Mouse (Mus musculus): ENCODE results near the gene Efcab3. TPM values are rescaled to one million over a fixed set of nuclear protein-coding genes. Genes with fewer than 3 reads are reported as not detected.
"Not testable (repeated sequence)": the region's sequence is repeated elsewhere in the genome, so short reads cannot be mapped to it uniquely, and the experiment has no call there.

Gene Efcab3
- not detected in 2 replicates for polyA plus RNA-seq (2015; fragmentation: Nextera tagmentation; extraction: Ambion mirVana)

- no peaks in the 10 kb centered on the region for H3K9me3 ChIP-seq (replicated peaks)
- H3K36me3 ChIP-seq: no peaks in the 10 kb centered on the region
- no peak within 1 kb of the TSS for H3K9ac ChIP-seq
- ATAC-seq (replicated peaks; ENCODE audit: insufficient number of reproducible peaks, insufficient read depth, low FRiP score, low read depth): no peak
- no peak within 1 kb of the TSS for H3K4me3 ChIP-seq
- whole genome bisulfite sequencing: 83% methylated on average over 5 of the region's 5 CpGs
- H3K4me1 ChIP-seq (replicated peaks): no peaks in the 10 kb centered on the region
- no peak within 1 kb of the TSS for H3K4me2 ChIP-seq
- H3K27me3 ChIP-seq: no peaks in the 10 kb centered on the region
- H3K27ac ChIP-seq: no peak within 1 kb of the TSS
Measured at GRCm38 (mm10) chr11:105063292-105063691, at the start of gene Efcab3. Gene Efcab3 (plus strand): TSS chr11:105063592.

- WGBS: 67% methylated on average over 7 of the region's 7 CpGs
- Histone ChIP-seq H3K27me3 (no peaks in the 10 kb centered on the region), H3K4me1 (replicated peaks) (no peaks in the 10 kb centered on the region), H3K4me2 (no peak overlapping the region), H3K27ac (no peak overlapping the region), H3K9ac (no peak overlapping the region), H3K4me3 (no peak overlapping the region), H3K9me3 (replicated peaks) (no peaks in the 10 kb centered on the region), H3K36me3 (no peaks in the 10 kb centered on the region)
- ATAC-seq (replicated peaks; ENCODE audit: insufficient number of reproducible peaks, insufficient read depth, low FRiP score, low read depth): no peak
Measured at GRCm38 (mm10) chr11:105021071-105021470, 42.3 kb upstream of the Efcab3 start.

GRCm38 (mm10) chr11:105028744-105029348 is 34.5 kb upstream of the Efcab3 start:
- peaks cover 8% of the 10 kb centered on the region for H3K4me1 ChIP-seq (replicated peaks)
- no peaks in the 10 kb centered on the region for H3K27me3 ChIP-seq
- no peak overlapping the region for H3K4me2 ChIP-seq
- 0 out of 2 replicates have a peak, but pooled peaks have one; percentile 7 for ATAC-seq (replicated peaks; ENCODE audit: insufficient number of reproducible peaks, insufficient read depth, low FRiP score, low read depth)
- WGBS: 14% methylated on average over 6 of the region's 6 CpGs
- no peak overlapping the region for H3K27ac ChIP-seq
- H3K9ac ChIP-seq: no peak overlapping the region
- H3K4me3 ChIP-seq: no peak overlapping the region
- no peaks in the 10 kb centered on the region for H3K9me3 ChIP-seq (replicated peaks)
- no peaks in the 10 kb centered on the region for H3K36me3 ChIP-seq

- no peak overlapping the region for H3K27ac ChIP-seq
- WGBS: 63% methylated on average over 8 of the region's 8 CpGs
- peaks cover 8% of the 10 kb centered on the region for H3K4me1 ChIP-seq (replicated peaks)
- ATAC-seq (replicated peaks; ENCODE audit: insufficient number of reproducible peaks, insufficient read depth, low FRiP score, low read depth): no peak
- no peak overlapping the region for H3K4me3 ChIP-seq
- no peaks in the 10 kb centered on the region for H3K9me3 ChIP-seq (replicated peaks)
- H3K4me2 ChIP-seq: no peak overlapping the region
- no peaks in the 10 kb centered on the region for H3K36me3 ChIP-seq
- no peaks in the 10 kb centered on the region for H3K27me3 ChIP-seq
- H3K9ac ChIP-seq: no peak overlapping the region
Measured at GRCm38 (mm10) chr11:105029525-105029924, 33.9 kb upstream of the Efcab3 start.

GRCm38 (mm10) chr11:105030229-105030628 is 33.2 kb upstream of the Efcab3 start:
- Histone ChIP-seq H3K4me2 (no peak overlapping the region), H3K36me3 (no peaks in the 10 kb centered on the region), H3K9ac (no peak overlapping the region), H3K4me3 (no peak overlapping the region), H3K9me3 (replicated peaks) (no peaks in the 10 kb centered on the region), H3K27me3 (no peaks in the 10 kb centered on the region), H3K27ac (no peak overlapping the region), H3K4me1 (replicated peaks) (peaks cover 8% of the 10 kb centered on the region)
- ATAC-seq (replicated peaks; ENCODE audit: insufficient number of reproducible peaks, insufficient read depth, low FRiP score, low read depth): no peak
- 40% methylated on average over 6 of the region's 6 CpGs for WGBS

GRCm38 (mm10) chr11:105031103-105031502 is 32.3 kb upstream of the Efcab3 start:
- no peak overlapping the region for H3K4me3 ChIP-seq
- H3K27me3 ChIP-seq: no peaks in the 10 kb centered on the region
- H3K4me2 ChIP-seq: no peak overlapping the region
- H3K36me3 ChIP-seq: no peaks in the 10 kb centered on the region
- H3K27ac ChIP-seq: no peak overlapping the region
- no peak overlapping the region for H3K9ac ChIP-seq
- H3K9me3 ChIP-seq (replicated peaks): no peaks in the 10 kb centered on the region
- 41% methylated on average over 2 of the region's 2 CpGs for WGBS
- peaks cover 8% of the 10 kb centered on the region for H3K4me1 ChIP-seq (replicated peaks)
- ATAC-seq (replicated peaks; ENCODE audit: insufficient number of reproducible peaks, insufficient read depth, low FRiP score, low read depth): no peak

GRCm38 (mm10) chr11:105035081-105035480 is 28.3 kb upstream of the Efcab3 start:
- H3K36me3 ChIP-seq: no peaks in the 10 kb centered on the region
- no peak overlapping the region for H3K9ac ChIP-seq
- no peak for ATAC-seq (replicated peaks; ENCODE audit: insufficient number of reproducible peaks, insufficient read depth, low FRiP score, low read depth)
- no peak overlapping the region for H3K4me3 ChIP-seq
- no peaks in the 10 kb centered on the region for H3K4me1 ChIP-seq (replicated peaks)
- no peaks in the 10 kb centered on the region for H3K9me3 ChIP-seq (replicated peaks)
- no peak overlapping the region for H3K4me2 ChIP-seq
- no peaks in the 10 kb centered on the region for H3K27me3 ChIP-seq
- WGBS: 86% methylated on average over 1 of the region's 1 CpGs
- H3K27ac ChIP-seq: no peak overlapping the region

GRCm38 (mm10) chr11:105112448-105112847 is 49.1 kb downstream of the Efcab3 start:
- not testable (repeated sequence) for H3K27ac ChIP-seq; H3K9me3 ChIP-seq (replicated peaks); H3K27me3 ChIP-seq; H3K9ac ChIP-seq; H3K4me3 ChIP-seq; H3K36me3 ChIP-seq; H3K4me1 ChIP-seq (replicated peaks); H3K4me2 ChIP-seq; ATAC-seq (replicated peaks; ENCODE audit: insufficient number of reproducible peaks, insufficient read depth, low FRiP score, low read depth)
- 75% methylated on average over 22 of the region's 22 CpGs for WGBS

GRCm38 (mm10) chr11:105117814-105118213 is 54.4 kb downstream of the Efcab3 start:
- H3K9ac ChIP-seq: no peak overlapping the region
- no peaks in the 10 kb centered on the region for H3K4me1 ChIP-seq (replicated peaks)
- H3K4me3 ChIP-seq: no peak overlapping the region
- no peak overlapping the region for H3K27ac ChIP-seq
- H3K9me3 ChIP-seq (replicated peaks): no peaks in the 10 kb centered on the region
- ATAC-seq (replicated peaks; ENCODE audit: insufficient number of reproducible peaks, insufficient read depth, low FRiP score, low read depth): no peak
- 82% methylated on average over 7 of the region's 7 CpGs for WGBS
- H3K27me3 ChIP-seq: no peaks in the 10 kb centered on the region
- no peak overlapping the region for H3K4me2 ChIP-seq
- H3K36me3 ChIP-seq: no peaks in the 10 kb centered on the region

GRCm38 (mm10) chr11:105120551-105121061 is 57.2 kb downstream of the Efcab3 start:
- H3K27ac ChIP-seq: no peak overlapping the region
- H3K27me3 ChIP-seq: no peaks in the 10 kb centered on the region
- H3K9ac ChIP-seq: no peak overlapping the region
- no peaks in the 10 kb centered on the region for H3K36me3 ChIP-seq
- no peak overlapping the region for H3K4me2 ChIP-seq
- ATAC-seq (replicated peaks; ENCODE audit: insufficient number of reproducible peaks, insufficient read depth, low FRiP score, low read depth): no peak
- H3K9me3 ChIP-seq (replicated peaks): no peaks in the 10 kb centered on the region
- 26% methylated on average over 4 of the region's 4 CpGs for WGBS
- H3K4me1 ChIP-seq (replicated peaks): no peaks in the 10 kb centered on the region
- no peak overlapping the region for H3K4me3 ChIP-seq

- not testable (repeated sequence) for H3K4me2 ChIP-seq; ATAC-seq (replicated peaks; ENCODE audit: insufficient number of reproducible peaks, insufficient read depth, low FRiP score, low read depth); H3K4me1 ChIP-seq (replicated peaks); H3K36me3 ChIP-seq; H3K27me3 ChIP-seq; H3K27ac ChIP-seq; H3K9ac ChIP-seq; H3K4me3 ChIP-seq; H3K9me3 ChIP-seq (replicated peaks)
- 60% methylated on average over 5 of the region's 5 CpGs for WGBS
Measured at GRCm38 (mm10) chr11:105121792-105122191, 58.4 kb downstream of the Efcab3 start.

GRCm38 (mm10) chr11:105123986-105124385 is 60.6 kb downstream of the Efcab3 start:
- Histone ChIP-seq H3K27me3 (no peaks in the 10 kb centered on the region), H3K36me3 (no peaks in the 10 kb centered on the region), H3K9ac (no peak overlapping the region), H3K9me3 (replicated peaks) (no peaks in the 10 kb centered on the region), H3K4me1 (replicated peaks) (peaks cover 13% of the 10 kb centered on the region), H3K27ac (no peak overlapping the region), H3K4me2 (no peak overlapping the region), H3K4me3 (no peak overlapping the region)
- WGBS: 11% methylated on average over 9 of the region's 9 CpGs
- no peak for ATAC-seq (replicated peaks; ENCODE audit: insufficient number of reproducible peaks, insufficient read depth, low FRiP score, low read depth)

Data from heart, embryonic 15.5 days (tissue).